Mouse (Mus musculus): ENCODE results near the gene Dnm3.

DNA sequence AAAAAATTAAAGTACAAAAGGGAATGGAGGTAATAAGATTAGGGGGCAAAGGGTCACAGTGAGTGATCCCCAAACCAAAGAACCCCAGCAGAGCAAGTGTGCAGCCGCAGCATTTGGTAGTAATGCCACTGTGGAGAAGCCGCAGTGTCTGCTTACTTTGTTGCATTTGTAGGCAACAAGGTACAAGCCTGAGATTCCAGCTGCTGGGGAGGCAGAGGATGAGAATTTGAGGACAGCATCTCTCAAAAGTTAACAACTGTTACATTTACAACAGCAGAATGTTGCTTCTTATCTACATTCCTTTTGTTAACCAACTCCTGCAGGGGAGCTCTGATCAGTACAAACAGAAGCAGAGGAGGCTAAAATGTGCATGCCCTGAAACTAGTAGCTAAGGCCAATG lies 267.3 kb downstream of the Dnm3 start:
- TF ChIP-seq POLR2A (IDR thresholded peaks at IDR 0.05; ENCODE audit: borderline replicate concordance, control insufficient read depth, low read depth, low read length) (no peak), CTCF (IDR thresholded peaks at IDR 0.05; ENCODE audit: control insufficient read depth, insufficient read depth, low read length) (no peak)
